In the genomic region with DNA sequence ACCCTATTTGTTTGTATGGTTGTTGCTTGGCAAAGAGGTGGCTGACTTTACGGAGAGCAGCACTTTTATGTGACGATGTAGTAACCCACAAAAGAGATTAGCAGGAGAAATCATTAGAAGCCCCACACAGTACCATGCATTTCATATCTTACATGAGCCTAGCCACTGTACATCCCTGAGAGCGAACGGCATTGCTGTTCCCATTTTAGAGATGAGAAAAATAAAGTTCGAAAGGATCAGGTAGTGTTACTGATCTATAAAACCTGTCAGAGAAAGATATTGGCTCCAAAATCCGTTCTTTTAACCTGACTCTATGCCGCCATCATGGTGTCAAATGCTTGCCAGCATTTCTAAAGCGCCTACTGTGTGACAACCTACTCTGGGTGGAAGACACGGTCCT, we compare ENCODE assay signal across 9 mouse cellular contexts. TPM values are rescaled to one million over a fixed set of nuclear protein-coding genes. Genes with fewer than 3 reads are reported as not detected.
DNase-seq lines count a peak whose midpoint lies in the region; ATAC-seq and TF ChIP-seq lines count a peak whose summit lies in the region.
"Had no signal": no experiment of that assay in that cellular context is flagged by ENCODE, and none has a peak within 500 bp of the region (broad histone marks: within the 10 kb centered on the region; RNA-seq: fewer than 3 reads in every experiment).

No protein-coding gene starts in this region.

- 0 out of 2 replicates have a peak overlapping the region, but pooled peaks have one; percentile 57 for H3K4me2 ChIP-seq in liver, embryonic 11.5 days

- no peaks in the 10 kb centered on the region for H3K27me3 ChIP-seq in heart, adult 2 months (ENCODE audit: control insufficient read depth, insufficient read depth, low read length)
- H3K27me3 ChIP-seq in thymus, adult 2 months (ENCODE audit: control insufficient read depth, insufficient read depth, low read length): no peaks in the 10 kb centered on the region
- H3K27me3 ChIP-seq in liver, embryonic 11.5 days (replicated peaks; ENCODE audit: control insufficient read depth, insufficient read depth, low read length): no peaks in the 10 kb centered on the region

- peaks cover 4% of the 10 kb centered on the region for H3K36me3 ChIP-seq in heart, adult 2 months (ENCODE audit: control insufficient read depth, insufficient read depth, low read length)
- no peaks in the 10 kb centered on the region for H3K36me3 ChIP-seq in thymus, adult 2 months (ENCODE audit: control insufficient read depth, insufficient read depth, low read length)
- no peaks in the 10 kb centered on the region for H3K36me3 ChIP-seq in liver, embryonic 11.5 days (ENCODE audit: control insufficient read depth, insufficient read depth, low read length)

- no peak overlapping the region for H3K4me3 ChIP-seq in heart, adult 2 months
- no peak overlapping the region for H3K4me3 ChIP-seq in thymus, adult 2 months (ENCODE audit: control insufficient read depth, insufficient read depth, low read length)
- no peak overlapping the region for H3K4me3 ChIP-seq in liver, embryonic 11.5 days (ENCODE audit: low read depth, low read length)

- no peaks in the 10 kb centered on the region for H3K9me3 ChIP-seq in liver, embryonic 11.5 days (ENCODE audit: control insufficient read depth, low read length)

- no peak for TF ChIP-seq EP300 in heart, adult 2 months (IDR thresholded peaks at IDR 0.05; ENCODE audit: insufficient read depth, low read depth, low read length)

- no peaks in the 10 kb centered on the region for H3K79me2 ChIP-seq in heart, adult 2 months (replicated peaks; ENCODE audit: control insufficient read depth, insufficient read depth, low read length)

- no peak for ATAC-seq in liver, embryonic 11.5 days (replicated peaks; ENCODE audit: low FRiP score)

- TF ChIP-seq CTCF in heart, adult 2 months (IDR thresholded peaks at IDR 0.05): no peak
- TF ChIP-seq CTCF in thymus, adult 2 months (IDR thresholded peaks at IDR 0.05; ENCODE audit: borderline replicate concordance, control insufficient read depth, extremely low read depth, insufficient read depth, low read length, poor library complexity): no peak

- no peak overlapping the region for H3K9ac ChIP-seq in heart, adult 2 months (ENCODE audit: low read depth, low read length)
- peak overlapping the region; percentile 62; the same call in 1 of the 2 replicates for H3K9ac ChIP-seq in liver, embryonic 11.5 days (ENCODE audit: low read depth, low read length)

- no peak for DNase-seq in heart, adult 2 months
- no peak for DNase-seq in heart, adult 9 months (ENCODE audit: low spot score in 2 of 2)
- no peak for DNase-seq in thymus, adult 2 months
- no peak for DNase-seq in thymus, postnatal 10 days (ENCODE audit: low spot score in 2 of 2)
- no peak for DNase-seq in liver, embryonic 11.5 days (ENCODE audit: low spot score)
- DNase-seq in spleen, postnatal 10 days (ENCODE audit: low spot score in 2 of 2): no peak
- no peak for DNase-seq in cerebellum, adult 11 months
- no peak for DNase-seq in thymus, adult 18-20 months

- TF ChIP-seq POLR2A in heart, adult 2 months (IDR thresholded peaks at IDR 0.05; ENCODE audit: insufficient read depth, low read depth, low read length): no peak
- TF ChIP-seq POLR2A in thymus, adult 2 months (IDR thresholded peaks at IDR 0.05; ENCODE audit: control insufficient read depth, extremely low read depth, insufficient read depth, low read length, poor library complexity): no peak

- peaks cover 20% of the 10 kb centered on the region for H3K4me1 ChIP-seq in heart, adult 2 months (ENCODE audit: control insufficient read depth, insufficient read depth, low read length)
- peaks cover 44% of the 10 kb centered on the region for H3K4me1 ChIP-seq in thymus, adult 2 months (replicated peaks; ENCODE audit: control insufficient read depth, insufficient read depth, low read length)
- peaks cover 64% of the 10 kb centered on the region for H3K4me1 ChIP-seq in liver, embryonic 11.5 days (replicated peaks; ENCODE audit: control insufficient read depth, insufficient read depth, low read length)

- WGBS in heart, adult 2 months: 75% methylated on average over 9 of the region's 9 CpGs
- WGBS in thymus, adult 2 months: 95% methylated on average over 9 of the region's 9 CpGs
- WGBS in liver, embryonic 11.5 days: 69% methylated on average over 9 of the region's 9 CpGs

- intact Hi-C loops in heart, adult 2 months (cut with DNase I): loop anchor here (2.0 kb wide), 1 partner anchor 21 kb away; no protein-coding TSS in a partner anchor

- peak overlapping the region; percentile 83 for H3K27ac ChIP-seq in heart, adult 2 months
- H3K27ac ChIP-seq in thymus, adult 2 months (ENCODE audit: control insufficient read depth, insufficient read depth, low read length): peak overlapping the region; percentile 78
- H3K27ac ChIP-seq in liver, embryonic 11.5 days (ENCODE audit: low read depth, low read length): peak overlapping the region; percentile 98

RNA-seq across cellular contexts. Expression of gene Atf7ip, which starts 36.2 kb away (rescaled TPM):
- total RNA-seq in heart, adult 2 months (2021): 10 to 100 TPM; 73.1 to 88.0 TPM
- 21.4 and 31.7 TPM in 2 replicates for polyA plus RNA-seq in heart, adult 2 months (2012; rRNA removed)
- 65.1 and 79.5 TPM in 2 replicates for polyA plus RNA-seq in thymus, adult 2 months (2012; rRNA removed)
- 31.2 and 32.9 TPM in 2 replicates for polyA plus RNA-seq in liver, embryonic 11.5 days (2014; fragmentation: Nextera tagmentation; extraction: Ambion mirVana)

RNA-seq across cellular contexts. Expression of gene E330021D16Rik, which starts 54.4 kb away (rescaled TPM):
- total RNA-seq in heart, adult 2 months (2021): not detected
- polyA plus RNA-seq in heart, adult 2 months (2012; rRNA removed): not detected in 2 replicates
- 0.12 and 0.14 TPM in 2 replicates for polyA plus RNA-seq in thymus, adult 2 months (2012; rRNA removed)
- not detected in 2 replicates for polyA plus RNA-seq in liver, embryonic 11.5 days (2014; fragmentation: Nextera tagmentation; extraction: Ambion mirVana)
- polyA plus RNA-seq: C2C12 had no signal
